Mouse (Mus musculus): ENCODE measurements at regions not wholly inside any gene's neighbourhood (a gene's known extent, or its start where the extent isn't known, plus 50 kb on each side); places are given as distances from the start of the nearest gene placed in this dataset.

DNA sequence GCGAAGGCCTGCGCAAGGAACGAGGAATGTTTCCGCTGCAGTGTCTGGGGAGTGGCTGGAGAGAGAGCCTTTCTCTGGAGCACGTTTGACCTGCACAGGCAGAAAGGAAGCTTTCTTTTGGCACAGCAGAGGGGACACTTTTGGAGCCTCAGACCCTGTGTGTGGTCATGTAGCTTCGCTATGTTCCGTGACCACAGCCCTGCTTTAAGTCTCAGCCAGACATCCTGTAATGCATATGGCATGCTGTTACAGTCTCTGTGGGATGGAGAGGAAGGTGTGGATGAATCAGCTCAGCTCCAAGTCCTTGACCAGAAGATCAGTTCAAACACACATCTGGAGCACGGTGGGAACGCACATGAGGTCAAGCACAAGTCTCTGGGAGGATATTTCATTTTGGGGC is 107.3 kb upstream of the Tnp1 start:
- peaks cover 9% of the 10 kb centered on the region for H3K27me3 ChIP-seq (replicated peaks)
- no peak overlapping the region for H3K9ac ChIP-seq (ENCODE audit: insufficient read depth, low read depth)
- dilution Hi-C loops (cut with MboI; ENCODE audit: extremely low pct_ligation_motif_present, extremely low pct_unique_long_range_greater_than_20kb, low sequenced_read_pairs) (no loop called here), in situ Hi-C loops (cut with MboI; ENCODE audit: low pct_ligation_motif_present, low pct_unique_long_range_greater_than_20kb, low sequenced_read_pairs) (no loop called here)
- no peak overlapping the region for H3K4me3 ChIP-seq (replicated peaks in 1 of 3; ENCODE audit: low read depth in 2 of 3, low read length in 2 of 3, poor library complexity in 1 of 3)
- no peaks in the 10 kb centered on the region for H3K4me1 ChIP-seq (ENCODE audit: control insufficient read depth in 1 of 2, insufficient read depth in 2 of 2)
- H3K27ac ChIP-seq (ENCODE audit: insufficient read depth, low read depth) = no peak overlapping the region
- DNase-seq (ENCODE audit: extremely low read depth) = no peak
- H3K79me2 ChIP-seq (replicated peaks; ENCODE audit: control insufficient read depth, extremely low read depth, insufficient read depth, poor library complexity, severe bottlenecking) = no peaks in the 10 kb centered on the region
- H3K36me3 ChIP-seq (replicated peaks in 1 of 2; ENCODE audit: control insufficient read depth in 1 of 2, insufficient read depth in 1 of 2, low read length in 1 of 2) = no peaks in the 10 kb centered on the region
- H3K4me2 ChIP-seq (ENCODE audit: insufficient read depth, low read depth, poor library complexity, severe bottlenecking) = no peak overlapping the region
- no peaks in the 10 kb centered on the region for H3K9me3 ChIP-seq (replicated peaks; ENCODE audit: low read length)
- no peak for TF ChIP-seq CHD2 (IDR thresholded peaks at IDR 0.05; ENCODE audit: low read length)

DNA sequence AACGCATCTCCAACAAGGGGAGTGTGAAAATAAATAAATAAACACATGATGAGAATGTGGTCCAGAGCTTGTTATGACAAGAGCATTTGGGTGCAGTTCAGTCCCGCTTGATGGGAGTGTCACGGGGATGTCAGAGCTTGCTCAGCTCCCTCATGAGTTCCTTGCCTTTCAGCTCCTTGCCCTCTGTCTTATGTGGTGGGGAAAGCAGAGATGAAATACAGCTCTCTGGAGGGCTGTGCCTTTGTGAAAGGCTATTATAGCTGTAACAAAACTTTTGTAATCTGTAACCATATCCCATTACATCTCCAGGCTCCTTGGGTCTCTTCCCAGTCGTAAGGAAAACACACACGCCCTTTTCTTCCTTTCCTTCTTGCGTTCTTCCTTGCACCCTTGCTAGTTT is 103.0 kb upstream of the Tnp1 start:
- H3K4me1 ChIP-seq (ENCODE audit: control insufficient read depth in 1 of 2, insufficient read depth in 2 of 2) = 0 out of 4 replicates have a peak, but pooled peaks cover 0 to 3% of the 10 kb centered on the region in 2 experiments
- H3K9me3 ChIP-seq (replicated peaks; ENCODE audit: low read length) = no peaks in the 10 kb centered on the region
- peaks cover 11% of the 10 kb centered on the region for H3K27me3 ChIP-seq (replicated peaks)
- dilution Hi-C loops (cut with MboI; ENCODE audit: extremely low pct_ligation_motif_present, extremely low pct_unique_long_range_greater_than_20kb, low sequenced_read_pairs) = no loop called here
- no peak overlapping the region for H3K27ac ChIP-seq (ENCODE audit: insufficient read depth, low read depth)
- DNase-seq (ENCODE audit: extremely low read depth) = no peak
- no peak for TF ChIP-seq MAFK (IDR thresholded peaks at IDR 0.05; ENCODE audit: insufficient replicate concordance, low read length)
- no peak for TF ChIP-seq SMC3 (IDR thresholded peaks at IDR 0.05; ENCODE audit: low read depth, low read length)
- no peak for TF ChIP-seq ZMIZ1 (IDR thresholded peaks at IDR 0.05; ENCODE audit: low read depth, low read length)
- TF ChIP-seq MAX (IDR thresholded peaks at IDR 0.05; ENCODE audit: low read length) = no peak
- TF ChIP-seq JUND (conservative IDR thresholded peaks at IDR 0.05; ENCODE audit: low read depth, low read length) = no peak
- no peak for TF ChIP-seq TBP (conservative IDR thresholded peaks at IDR 0.05; ENCODE audit: low read depth, low read length)
- no peak for TF ChIP-seq E2F4 (IDR thresholded peaks at IDR 0.05; ENCODE audit: insufficient replicate concordance, low read depth, low read length)
- TF ChIP-seq MXI1 (IDR thresholded peaks at IDR 0.05; ENCODE audit: low read depth, low read length) = no peak
- TF ChIP-seq CTCF (conservative IDR thresholded peaks at IDR 0.05 in 1 of 2, IDR thresholded peaks at IDR 0.05 in 1 of 2; ENCODE audit: low read depth in 2 of 2, low read length in 2 of 2) = no peak
- H3K79me2 ChIP-seq (replicated peaks; ENCODE audit: control insufficient read depth, extremely low read depth, insufficient read depth, poor library complexity, severe bottlenecking) = no peaks in the 10 kb centered on the region
- no peaks in the 10 kb centered on the region for H3K36me3 ChIP-seq (replicated peaks in 1 of 2; ENCODE audit: control insufficient read depth in 1 of 2, insufficient read depth in 1 of 2, low read length in 1 of 2)
- H3K9ac ChIP-seq (ENCODE audit: insufficient read depth, low read depth) = no peak overlapping the region
- H3K4me2 ChIP-seq (ENCODE audit: insufficient read depth, low read depth, poor library complexity, severe bottlenecking) = no peak overlapping the region
- in situ Hi-C loops (cut with MboI; ENCODE audit: low pct_ligation_motif_present, low pct_unique_long_range_greater_than_20kb, low sequenced_read_pairs) = no loop called here
- no peak overlapping the region for H3K4me3 ChIP-seq (replicated peaks in 1 of 3; ENCODE audit: low read depth in 2 of 3, low read length in 2 of 3, poor library complexity in 1 of 3)

DNA sequence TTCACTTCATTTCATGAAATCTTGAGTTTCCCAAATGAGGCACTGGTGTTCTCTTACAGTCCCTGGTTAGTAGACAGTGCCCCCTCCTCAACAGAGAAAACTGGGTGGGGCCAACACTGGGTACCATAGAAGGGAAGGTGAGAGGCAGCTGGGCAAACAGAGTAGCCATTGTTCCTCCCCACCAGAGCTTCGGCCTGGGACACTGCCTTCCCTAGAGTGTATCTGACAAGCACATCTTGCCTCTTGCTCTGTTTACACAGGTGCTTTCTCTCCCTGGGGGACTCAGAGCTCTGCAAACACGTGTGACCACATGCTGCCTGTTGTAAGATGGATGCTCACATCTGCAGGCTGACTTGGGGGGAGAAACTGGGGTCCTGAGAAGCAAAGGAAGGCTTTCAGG is 100.8 kb upstream of the Tnp1 start:
- no peak overlapping the region for H3K9ac ChIP-seq (ENCODE audit: insufficient read depth, low read depth)
- no peak for TF ChIP-seq KAT2A (IDR thresholded peaks at IDR 0.05; ENCODE audit: insufficient replicate concordance, low read length)
- no peak for TF ChIP-seq EP300 (IDR thresholded peaks at IDR 0.05; ENCODE audit: low read length)
- TF ChIP-seq UBTF (IDR thresholded peaks at IDR 0.05; ENCODE audit: low read depth, low read length) = no peak
- no peak for TF ChIP-seq USF2 (conservative IDR thresholded peaks at IDR 0.05; ENCODE audit: low read depth, low read length)
- in situ Hi-C loops (cut with MboI; ENCODE audit: low pct_ligation_motif_present, low pct_unique_long_range_greater_than_20kb, low sequenced_read_pairs) (no loop called here), dilution Hi-C loops (cut with MboI; ENCODE audit: extremely low pct_ligation_motif_present, extremely low pct_unique_long_range_greater_than_20kb, low sequenced_read_pairs) (no loop called here)
- no peak overlapping the region for H3K4me3 ChIP-seq (replicated peaks in 1 of 3; ENCODE audit: low read depth in 2 of 3, low read length in 2 of 3, poor library complexity in 1 of 3)
- no peak overlapping the region for H3K27ac ChIP-seq (ENCODE audit: insufficient read depth, low read depth)
- no peak overlapping the region for H3K4me2 ChIP-seq (ENCODE audit: insufficient read depth, low read depth, poor library complexity, severe bottlenecking)
- no peaks in the 10 kb centered on the region for H3K9me3 ChIP-seq (replicated peaks; ENCODE audit: low read length)
- H3K27me3 ChIP-seq (replicated peaks) = peaks cover 6% of the 10 kb centered on the region
- H3K4me1 ChIP-seq (ENCODE audit: control insufficient read depth in 1 of 2, insufficient read depth in 2 of 2) = 0 out of 4 replicates have a peak, but pooled peaks cover 0 to 3% of the 10 kb centered on the region in 2 experiments
- H3K79me2 ChIP-seq (replicated peaks; ENCODE audit: control insufficient read depth, extremely low read depth, insufficient read depth, poor library complexity, severe bottlenecking) = no peaks in the 10 kb centered on the region
- H3K36me3 ChIP-seq (replicated peaks in 1 of 2; ENCODE audit: control insufficient read depth in 1 of 2, insufficient read depth in 1 of 2, low read length in 1 of 2) = no peaks in the 10 kb centered on the region
- no peak for DNase-seq (ENCODE audit: extremely low read depth)
